Mouse (Mus musculus) stomach, postnatal 0 days (tissue): ENCODE results near the gene H13. TPM values are rescaled to one million over a fixed set of nuclear protein-coding genes. Genes with fewer than 3 reads are reported as not detected.

Source experiments
- ATAC-seq: fragments of 200-750 bp; cut with Nextera tagmentation; 2 replicates; pipeline ENCODE4 v1.8.0; 2017; ENCODE audit not compliant: low FRiP score, low TSS enrichment
- DNase-seq: peaks from one replicate; pipeline ENCODE4 v3.0.0-alpha.2; 2016; ENCODE audit warnings: low spot score
- H3K27ac ChIP-seq: fragments of 300-500 bp; sonication (generic); replicated peaks from 2 replicates; pipeline ENCODE4 v1.5.1; 2014; ENCODE audit warnings: mild to moderate bottlenecking, control low read depth
- H3K27me3 ChIP-seq: fragments of 300-500 bp; sonication (generic); 2 replicates; pipeline ENCODE4 v1.6.1; 2014; ENCODE audit warnings: low read length; ENCODE audit not compliant: control insufficient read depth, insufficient read depth
- H3K36me3 ChIP-seq: fragments of 300-500 bp; sonication (generic); 2 replicates; pipeline ENCODE4 v1.6.1; 2014; ENCODE audit warnings: low read length, mixed read lengths; ENCODE audit not compliant: control insufficient read depth, insufficient read depth
- H3K4me1 ChIP-seq: fragments of 300-500 bp; sonication (generic); replicated peaks from 2 replicates; pipeline ENCODE4 v1.6.1; 2014; ENCODE audit warnings: antibody characterized with exemption; ENCODE audit not compliant: control insufficient read depth, insufficient read depth
- H3K4me2 ChIP-seq: fragments of 300-500 bp; sonication (generic); replicated peaks from 2 replicates; pipeline ENCODE4 v1.6.1; 2014; ENCODE audit warnings: low read depth, mild to moderate bottlenecking, control low read depth, moderate library complexity
- H3K4me3 ChIP-seq: fragments of 300-500 bp; sonication (generic); 2 replicates; pipeline ENCODE4 v1.5.1; 2014; ENCODE audit warnings: low read depth, low read length, control low read depth
- H3K9ac ChIP-seq: fragments of 300-500 bp; sonication (generic); 2 replicates; pipeline ENCODE4 v1.6.1; 2014; ENCODE audit warnings: mild to moderate bottlenecking, low read length, control low read depth, mixed read lengths
- H3K9me3 ChIP-seq: fragments of 300-500 bp; sonication (generic); 2 replicates; pipeline ENCODE4 v1.6.1; 2016; ENCODE audit warnings: low read length; ENCODE audit not compliant: control insufficient read depth
- CTCF ChIP-seq: IDR thresholded peaks from 2 replicates; pipeline ENCODE4 v1.5.1; 2016; ENCODE audit warnings: antibody characterized with exemption, low read depth, mild to moderate bottlenecking, moderate library complexity
- EP300 ChIP-seq: optimal IDR thresholded peaks from 2 replicates; pipeline ENCODE3; 2016; ENCODE audit warnings: antibody characterized with exemption
- WGBS: fragments of 180-500 bp; shearing (Covaris S2); extraction: QIAGEN DNeasy Blood & Tissue Kit; methylation state at CpG from one replicate; pipeline ENCODE4 v1.1.7; 2014; 5-methylcytosine and 5-hydroxymethylcytosine counted together
- polyA plus RNA-seq: library from polyadenylated mRNA; unstranded; fragments of >200 nt; fragmentation: Nextera tagmentation; extraction: Ambion mirVana; gene quantifications from 2 replicates; pipeline ENCODE4 v1.2.1, GENCODE M21; 2015

The H13 gene
- polyA plus RNA-seq, 1 experiment from 2014 or later = 121 TPM

GRCm38 (mm10) chr2:152718076-152718475 lies 48.8 kb downstream of the H13 start:
- Histone ChIP-seq H3K9me3 (no peaks in the 10 kb centered on the region), H3K9ac (no peak overlapping the region), H3K27me3 (no peaks in the 10 kb centered on the region), H3K4me3 (no peak overlapping the region), H3K36me3 (no peaks in the 10 kb centered on the region), H3K27ac (no peak overlapping the region), H3K4me2 (no peak overlapping the region), H3K4me1 (no peaks in the 10 kb centered on the region)
- TF ChIP-seq CTCF (no peak), EP300 (no peak)
- DNase-seq (no peak), ATAC-seq (no peak)
- WGBS = 46% methylated on average over 6 of the region's 6 CpGs

GRCm38 (mm10) chr2:152723651-152724331 lies 54.5 kb downstream of the H13 start:
- Histone ChIP-seq H3K27ac (0 out of 2 replicates have a peak overlapping the region, but pooled peaks have one; percentile 13), H3K36me3 (no peaks in the 10 kb centered on the region), H3K9me3 (no peaks in the 10 kb centered on the region), H3K9ac (peak overlapping the region; percentile 61), H3K4me1 (peaks cover 9% of the 10 kb centered on the region), H3K4me3 (peak overlapping the region; percentile 22), H3K4me2 (peak overlapping the region; percentile 50), H3K27me3 (no peaks in the 10 kb centered on the region)
- no peak for TF ChIP-seq CTCF
- DNase-seq = peak; percentile 52
- 8% methylated on average over 37 of the region's 37 CpGs for WGBS
- no peak for ATAC-seq

- no peak for DNase-seq
- no peaks in the 10 kb centered on the region for H3K9me3 ChIP-seq
- H3K9ac ChIP-seq = peak overlapping the region; percentile 61; the same call in 1 of the 2 replicates
- WGBS = 78% methylated on average over 3 of the region's 3 CpGs
- TF ChIP-seq CTCF = no peak
- TF ChIP-seq EP300 = no peak
- peak overlapping the region; percentile 22; the same call in 1 of the 2 replicates for H3K4me3 ChIP-seq
- H3K27ac ChIP-seq = 0 out of 2 replicates have a peak overlapping the region, but pooled peaks have one; percentile 13
- H3K4me2 ChIP-seq = peak overlapping the region; percentile 50
- no peaks in the 10 kb centered on the region for H3K36me3 ChIP-seq
- H3K27me3 ChIP-seq = no peaks in the 10 kb centered on the region
- ATAC-seq = no peak
- peaks cover 9% of the 10 kb centered on the region for H3K4me1 ChIP-seq
These were observed 55.1 kb downstream of the H13 start for GRCm38 (mm10) chr2:152724332-152724723.

GRCm38 (mm10) chr2:152725178-152725750 lies 56.0 kb downstream of the H13 start:
- TF ChIP-seq CTCF (no peak), EP300 (no peak)
- Histone ChIP-seq H3K4me2 (no peak overlapping the region), H3K9ac (no peak overlapping the region), H3K27me3 (no peaks in the 10 kb centered on the region), H3K27ac (peak overlapping the region; percentile 91), H3K4me3 (no peak overlapping the region), H3K36me3 (no peaks in the 10 kb centered on the region), H3K4me1 (peaks cover 12% of the 10 kb centered on the region), H3K9me3 (no peaks in the 10 kb centered on the region)
- peak; percentile 47 for DNase-seq
- ATAC-seq = no peak
- WGBS = 53% methylated on average over 15 of the region's 15 CpGs

- H3K4me3 ChIP-seq = no peak overlapping the region
- H3K27me3 ChIP-seq = no peaks in the 10 kb centered on the region
- ATAC-seq = no peak
- H3K4me1 ChIP-seq = peaks cover 12% of the 10 kb centered on the region
- peak overlapping the region; percentile 91 for H3K27ac ChIP-seq
- no peaks in the 10 kb centered on the region for H3K9me3 ChIP-seq
- no peaks in the 10 kb centered on the region for H3K36me3 ChIP-seq
- H3K4me2 ChIP-seq = no peak overlapping the region
- TF ChIP-seq EP300 (no peak), CTCF (no peak)
- WGBS = 87% methylated on average over 6 of the region's 6 CpGs
- DNase-seq = no peak
- H3K9ac ChIP-seq = no peak overlapping the region
These were observed 57.0 kb downstream of the H13 start for GRCm38 (mm10) chr2:152726213-152726612.

- WGBS = 23% methylated on average over 6 of the region's 6 CpGs
- peak; percentile 62 for ATAC-seq
- Histone ChIP-seq H3K27ac (peak overlapping the region; percentile 91), H3K9me3 (no peaks in the 10 kb centered on the region), H3K9ac (no peak overlapping the region), H3K4me1 (peaks cover 12% of the 10 kb centered on the region), H3K4me3 (no peak overlapping the region), H3K4me2 (no peak overlapping the region), H3K36me3 (no peaks in the 10 kb centered on the region), H3K27me3 (no peaks in the 10 kb centered on the region)
- TF ChIP-seq EP300 = peak; percentile 29
- no peak for TF ChIP-seq CTCF
- peak; percentile 78 for DNase-seq
These were observed 57.6 kb downstream of the H13 start for GRCm38 (mm10) chr2:152726751-152727335.
